Mouse (Mus musculus) thymus, adult 2 months (tissue): ENCODE data around the gene Mast3. TPM values are rescaled to one million over a fixed set of nuclear protein-coding genes. Genes with fewer than 3 reads are reported as not detected.

Source experiments
- DNase-seq: peaks from one replicate; pipeline ENCODE4 v3.0.0; 2021
- H3K27ac ChIP-seq: fragments of 200-500 bp; 2 replicates; pipeline ENCODE4 v1.5.1; 2012; ENCODE audit warnings: low read length, control low read depth; ENCODE audit not compliant: control insufficient read depth, insufficient read depth
- H3K27me3 ChIP-seq: fragments of 200-500 bp; 2 replicates; pipeline ENCODE4 v1.6.1; 2012; ENCODE audit warnings: mild to moderate bottlenecking, low read length, moderate library complexity, mixed read lengths; ENCODE audit not compliant: control insufficient read depth, insufficient read depth
- H3K36me3 ChIP-seq: fragments of 200-500 bp; 2 replicates; pipeline ENCODE4 v1.6.1; 2012; ENCODE audit warnings: mild to moderate bottlenecking, low read length, moderate library complexity; ENCODE audit not compliant: control insufficient read depth, insufficient read depth
- H3K4me1 ChIP-seq: fragments of 200-500 bp; replicated peaks from 2 replicates; pipeline ENCODE4 v1.6.1; 2012; ENCODE audit warnings: low read length; ENCODE audit not compliant: control insufficient read depth, insufficient read depth
- H3K4me3 ChIP-seq: fragments of 200-500 bp; 2 replicates; pipeline ENCODE4 v1.5.1; 2012; ENCODE audit warnings: mild to moderate bottlenecking, low read length, control low read depth, moderate library complexity; ENCODE audit not compliant: control insufficient read depth, insufficient read depth
- CTCF ChIP-seq: fragments of 200-500 bp; IDR thresholded peaks from 2 replicates; pipeline ENCODE4 v1.5.1; 2012; ENCODE audit warnings: mild to moderate bottlenecking, control low read depth, low read length, moderate library complexity, borderline replicate concordance; ENCODE audit not compliant: control insufficient read depth, poor library complexity, insufficient read depth; ENCODE audit errors: extremely low read depth
- POLR2A ChIP-seq: fragments of 200-500 bp; IDR thresholded peaks from 2 replicates; pipeline ENCODE4 v1.6.1; 2012; ENCODE audit warnings: mild to moderate bottlenecking, low read length, control low read depth, moderate library complexity; ENCODE audit not compliant: control insufficient read depth, poor library complexity, insufficient read depth; ENCODE audit errors: extremely low read depth
- WGBS: fragments of 180-500 bp; shearing (Covaris S2); methylation state at CpG from one replicate; pipeline ENCODE4 v1.1.7; 2018; 5-methylcytosine and 5-hydroxymethylcytosine counted together
- polyA plus RNA-seq: library from polyadenylated mRNA; depleted of rRNA; stranded (reverse); fragments of >200 nt; gene quantifications from 2 replicates; pipeline ENCODE4 v1.2.3, GENCODE M21; 2012

Mast3 gene
- polyA plus RNA-seq, 1 experiment = 615 TPM

DNA sequence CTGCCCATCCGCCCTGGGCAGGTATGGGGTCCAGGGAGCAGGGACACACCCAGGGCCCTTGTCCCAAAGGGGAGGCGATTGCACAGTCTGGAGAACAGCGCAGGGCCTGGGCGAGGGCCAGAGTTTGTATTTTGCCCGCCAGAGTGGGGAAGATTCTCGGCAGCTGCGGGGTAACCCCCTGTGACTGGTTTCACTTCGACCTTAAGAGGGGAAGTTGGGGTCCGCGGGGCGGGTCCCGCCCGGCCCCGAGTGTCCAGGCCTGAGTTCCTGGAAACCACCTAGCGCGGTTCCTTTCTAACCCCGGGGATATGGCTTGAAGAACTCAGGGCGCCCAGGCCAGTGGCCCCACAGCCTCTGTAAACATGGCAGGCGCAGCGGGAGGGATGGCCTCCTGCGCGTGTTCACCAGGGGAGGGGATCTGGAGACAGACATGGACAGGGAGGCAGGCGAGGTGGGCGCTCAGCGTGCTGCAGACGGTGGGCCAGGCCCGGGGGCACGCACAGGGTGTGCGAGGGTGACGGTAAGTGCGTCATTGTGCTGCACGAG is 36.5 kb downstream of the Mast3 start:
- DNase-seq = no peak
- no peak overlapping the region for H3K4me3 ChIP-seq
- TF ChIP-seq POLR2A = no peak
- no peak for TF ChIP-seq CTCF

DNA sequence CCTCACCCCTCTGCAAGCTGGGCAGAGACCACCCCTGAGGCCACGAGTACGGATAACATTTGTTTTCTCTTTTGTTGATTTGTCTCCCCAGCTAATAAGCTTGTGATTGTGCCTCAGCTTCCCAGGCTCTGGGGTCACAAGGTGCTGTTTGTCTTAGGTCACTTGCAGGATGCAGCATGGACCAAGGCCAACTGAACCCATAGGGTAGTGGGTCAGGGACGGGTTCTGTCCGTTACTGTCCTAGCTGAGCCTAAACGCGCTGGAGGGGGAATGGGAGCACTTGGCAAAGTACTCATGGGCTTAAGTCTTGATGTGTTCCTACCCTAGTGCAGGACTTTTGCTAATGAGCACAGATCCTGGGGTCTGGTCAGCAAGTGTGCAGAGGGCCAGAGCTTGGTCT is 37.4 kb downstream of the Mast3 start:
- no peak for TF ChIP-seq CTCF
- no peak for TF ChIP-seq POLR2A
- H3K27ac ChIP-seq = peak overlapping the region; percentile 12; the same call in 1 of the 2 replicates
- DNase-seq = no peak
- WGBS = 91% methylated on average over 6 of the region's 6 CpGs
- no peaks in the 10 kb centered on the region for H3K27me3 ChIP-seq
- H3K4me1 ChIP-seq = peaks cover 29% of the 10 kb centered on the region
- H3K36me3 ChIP-seq = no peaks in the 10 kb centered on the region
- no peak overlapping the region for H3K4me3 ChIP-seq

More for the DNA sequence above, 36.5 kb downstream of the Mast3 start:
- 84% methylated on average over 32 of the region's 32 CpGs for WGBS
- peaks cover 29% of the 10 kb centered on the region for H3K4me1 ChIP-seq
- H3K27ac ChIP-seq = no peak overlapping the region
- no peaks in the 10 kb centered on the region for H3K36me3 ChIP-seq
- H3K27me3 ChIP-seq = no peaks in the 10 kb centered on the region

DNA sequence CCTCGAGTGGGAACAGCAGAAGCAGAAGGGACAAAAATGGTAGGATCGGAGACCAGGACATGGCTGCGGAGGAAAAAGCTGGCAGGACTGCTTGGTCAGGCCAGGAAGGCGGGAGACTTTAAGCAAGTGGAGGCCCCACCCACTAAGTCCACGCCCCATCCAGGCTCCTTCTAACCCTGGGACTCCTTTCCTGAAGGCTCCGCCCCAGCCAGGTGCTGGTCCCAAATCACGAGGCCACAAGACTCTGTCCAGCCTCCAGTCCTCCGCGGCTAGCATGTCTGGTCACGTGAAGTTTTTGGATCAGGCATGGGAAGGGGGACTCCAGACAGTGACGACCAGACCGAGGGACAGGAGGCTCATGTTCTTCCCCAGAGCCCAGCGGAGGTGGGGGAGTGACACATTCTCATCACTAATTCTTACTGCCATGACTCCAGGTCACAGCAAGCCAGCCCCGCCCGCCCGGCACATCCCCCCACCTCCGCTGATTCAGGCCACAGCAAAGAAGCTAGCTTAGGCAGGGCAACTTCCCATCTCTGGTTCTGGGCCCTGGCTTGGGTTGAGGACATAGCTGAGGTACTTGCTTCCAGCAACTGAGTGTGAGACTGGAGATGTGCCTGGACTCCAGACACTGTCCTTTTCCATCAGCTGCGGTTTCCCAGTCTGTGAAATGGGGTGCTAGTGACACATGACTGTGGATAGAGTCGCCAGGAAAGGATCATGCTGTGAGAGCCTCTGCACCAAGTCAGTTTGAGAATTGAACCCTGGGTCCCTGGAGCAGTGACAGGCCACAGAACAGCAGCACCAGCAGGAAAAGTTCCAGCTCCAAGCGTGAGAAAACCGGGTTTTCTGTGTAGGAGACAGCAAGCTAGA is 38.0 kb downstream of the Mast3 start:
- TF ChIP-seq POLR2A (no peak), CTCF (no peak; the same call in 1 of the 2 replicates)
- H3K27me3 ChIP-seq = no peaks in the 10 kb centered on the region
- no peaks in the 10 kb centered on the region for H3K36me3 ChIP-seq
- peak overlapping the region; percentile 46 for H3K4me3 ChIP-seq
- peaks cover 29% of the 10 kb centered on the region for H3K4me1 ChIP-seq
- H3K27ac ChIP-seq = peak overlapping the region; percentile 63; the same call in 1 of the 2 replicates
- no peak for DNase-seq
- 32% methylated on average over 21 of the region's 21 CpGs for WGBS

DNA sequence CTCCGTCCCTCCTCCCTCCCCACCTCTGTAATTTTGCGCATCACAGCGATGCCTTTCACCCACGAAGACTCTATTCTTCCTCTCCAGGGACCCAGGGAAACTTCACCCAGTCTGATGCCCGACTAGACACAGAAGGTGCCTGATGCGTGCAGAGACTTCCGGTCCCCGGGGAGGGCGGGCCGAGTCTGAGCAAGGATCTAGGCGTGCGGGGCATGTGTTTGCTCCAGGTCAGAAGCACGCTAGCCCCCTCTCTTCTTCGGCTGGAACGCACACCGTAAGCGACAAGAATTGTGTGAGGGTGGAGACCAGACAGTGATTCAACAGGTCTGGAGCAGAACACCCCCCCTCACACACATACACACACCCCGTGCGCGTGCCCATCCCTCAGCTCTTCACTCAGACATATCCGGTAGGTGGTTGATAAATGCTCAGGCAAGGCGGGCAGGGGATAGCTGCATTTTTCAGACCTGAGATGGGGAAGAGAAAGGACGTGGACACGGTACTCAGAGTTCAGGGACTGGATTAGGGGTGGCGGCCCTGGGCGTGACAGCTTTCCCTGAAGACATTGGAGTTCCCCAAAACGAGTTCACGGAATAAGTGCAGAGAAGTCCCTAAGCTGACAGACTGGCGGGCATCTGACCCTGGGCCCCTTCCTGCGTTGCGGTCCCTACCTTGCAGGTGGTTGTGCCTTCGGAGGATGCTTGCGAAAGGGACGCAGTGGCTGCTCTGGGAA is 38.9 kb downstream of the Mast3 start:
- 3% methylated on average over 34 of the region's 34 CpGs for WGBS
- Histone ChIP-seq H3K4me3 (peak overlapping the region; percentile 46), H3K27ac (peak overlapping the region; percentile 63), H3K4me1 (peaks cover 29% of the 10 kb centered on the region), H3K27me3 (no peaks in the 10 kb centered on the region), H3K36me3 (no peaks in the 10 kb centered on the region)
- TF ChIP-seq CTCF (peak; percentile 30; the same call in 1 of the 2 replicates), POLR2A (0 out of 2 replicates have a peak, but pooled peaks have one; percentile 27)
- peak; percentile 78 for DNase-seq

DNA sequence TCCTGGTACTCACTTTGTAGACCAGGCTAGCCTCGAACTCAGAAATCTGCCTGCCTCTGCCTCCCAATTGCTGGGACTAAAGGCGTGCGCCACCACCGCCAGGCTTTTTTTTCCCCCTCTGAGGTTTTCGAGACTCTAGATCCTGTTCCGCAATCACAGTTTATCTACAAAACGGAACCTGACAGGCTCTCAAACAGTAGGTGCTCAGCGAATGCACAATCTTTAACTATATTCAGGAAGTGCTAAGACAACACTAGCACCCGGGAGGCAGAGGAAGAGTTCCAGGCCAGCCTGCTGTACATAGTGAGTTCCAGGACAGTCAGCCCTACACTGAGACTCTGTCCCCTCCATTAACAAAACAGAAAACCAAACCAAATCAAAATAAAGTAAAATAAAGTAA is 39.5 kb downstream of the Mast3 start:
- Histone ChIP-seq H3K4me1 (peaks cover 30% of the 10 kb centered on the region), H3K27ac (peak overlapping the region; percentile 63), H3K27me3 (no peaks in the 10 kb centered on the region), H3K4me3 (no peak overlapping the region), H3K36me3 (no peaks in the 10 kb centered on the region)
- TF ChIP-seq CTCF = no peak
- no peak for TF ChIP-seq POLR2A
- no peak for DNase-seq
- WGBS = 51% methylated on average over 9 of the region's 9 CpGs

DNA sequence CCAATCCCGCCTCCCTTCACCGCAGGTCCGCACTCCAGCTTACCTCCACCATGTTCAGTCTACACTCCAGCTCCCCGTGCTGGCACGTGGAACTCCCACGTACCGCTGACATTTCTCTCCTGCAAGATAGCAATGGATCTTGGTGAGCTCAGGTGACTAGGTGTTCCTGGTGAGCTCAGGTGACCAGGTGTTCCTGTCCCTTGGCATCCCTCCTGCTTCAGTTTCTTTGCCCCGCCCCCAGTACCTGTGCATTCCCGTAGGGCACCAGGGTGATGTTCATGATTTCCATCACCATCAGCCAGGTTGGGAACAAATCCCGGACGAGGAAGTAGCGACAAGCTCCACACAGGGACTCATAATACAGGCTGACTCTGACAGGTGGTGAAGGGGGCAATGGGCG is 40.2 kb downstream of the Mast3 start:
- no peak for DNase-seq
- H3K36me3 ChIP-seq = no peaks in the 10 kb centered on the region
- WGBS = 91% methylated on average over 13 of the region's 13 CpGs
- H3K27ac ChIP-seq = no peak overlapping the region
- H3K27me3 ChIP-seq = no peaks in the 10 kb centered on the region
- H3K4me3 ChIP-seq = no peak overlapping the region
- peaks cover 34% of the 10 kb centered on the region for H3K4me1 ChIP-seq
- TF ChIP-seq POLR2A (no peak), CTCF (no peak)
